Mouse (Mus musculus) midbrain, embryonic 14.5 days (tissue): ENCODE measurements around the gene Lfng. TPM values are rescaled to one million over a fixed set of nuclear protein-coding genes. Genes with fewer than 3 reads are reported as not detected.

Experiments
- ATAC-seq: fragments of 200-750 bp; cut with Nextera tagmentation; 2 replicates; pipeline ENCODE4 v1.8.0; 2017; ENCODE audit warnings: moderate number of reproducible peaks, moderate library complexity; ENCODE audit not compliant: low FRiP score, low TSS enrichment
- DNase-seq: peaks from one replicate; pipeline ENCODE4 v3.0.0-alpha.2; 2015
- H3K27ac ChIP-seq: fragments of 300-500 bp; sonication (generic); replicated peaks from 2 replicates; pipeline ENCODE4 v1.5.1; 2014; ENCODE audit warnings: mild to moderate bottlenecking, low read depth, low read length, moderate library complexity
- H3K27me3 ChIP-seq: fragments of 300-500 bp; sonication (generic); 2 replicates; pipeline ENCODE4 v1.6.1; 2014; ENCODE audit warnings: low read length, control low read depth, mixed read lengths; ENCODE audit not compliant: control insufficient read depth, insufficient read depth
- H3K36me3 ChIP-seq: fragments of 300-500 bp; sonication (generic); 2 replicates; pipeline ENCODE4 v1.6.1; 2014; ENCODE audit warnings: low read length, control low read depth; ENCODE audit not compliant: control insufficient read depth, insufficient read depth
- H3K4me1 ChIP-seq: fragments of 300-500 bp; sonication (generic); 2 replicates; pipeline ENCODE4 v1.6.1; 2014; ENCODE audit warnings: mild to moderate bottlenecking, antibody characterized with exemption, low read length, control low read depth; ENCODE audit not compliant: control insufficient read depth, insufficient read depth
- H3K4me2 ChIP-seq: fragments of 300-500 bp; sonication (generic); 2 replicates; pipeline ENCODE4 v1.6.1; 2014; ENCODE audit warnings: mild to moderate bottlenecking, low read length, moderate library complexity
- H3K4me3 ChIP-seq: fragments of 300-500 bp; sonication (generic); replicated peaks from 2 replicates; pipeline ENCODE4 v1.5.1; 2014; ENCODE audit warnings: low read depth, low read length
- H3K9ac ChIP-seq: fragments of 300-500 bp; sonication (generic); replicated peaks from 2 replicates; pipeline ENCODE4 v1.6.1; 2014; ENCODE audit warnings: mild to moderate bottlenecking, low read length, moderate library complexity
- H3K9me3 ChIP-seq: fragments of 300-500 bp; sonication (generic); 2 replicates; pipeline ENCODE4 v1.6.1; 2016; ENCODE audit warnings: low read length, control low read depth, mixed read lengths; ENCODE audit not compliant: control insufficient read depth
- whole genome bisulfite sequencing: fragments of 180-500 bp; shearing (Covaris S2); extraction: QIAGEN DNeasy Blood & Tissue Kit; methylation state at CpG from one replicate; pipeline ENCODE4 v1.1.7; 2014; 5-methylcytosine and 5-hydroxymethylcytosine counted together
- polyA plus RNA-seq: library from polyadenylated mRNA; unstranded; fragments of >200 nt; fragmentation: Nextera tagmentation; extraction: Ambion mirVana; gene quantifications from 2 replicates; pipeline ENCODE4 v1.2.1, GENCODE M21; 2014

Gene Lfng
- polyA plus RNA-seq, 1 experiment from 2014 or later = 25.2 TPM

- DNase-seq (peak; percentile 78), ATAC-seq (no peak)
- no peak overlapping the region for H3K9ac ChIP-seq
- 0 out of 2 replicates have a peak, but pooled peaks cover 20% of the 10 kb centered on the region for H3K36me3 ChIP-seq
- H3K4me2 ChIP-seq = no peak overlapping the region
- peaks cover 7% of the 10 kb centered on the region for H3K4me1 ChIP-seq
- H3K27me3 ChIP-seq = no peaks in the 10 kb centered on the region
- H3K27ac ChIP-seq = no peak overlapping the region
- no peak overlapping the region for H3K4me3 ChIP-seq
- H3K9me3 ChIP-seq = peaks cover under 1% of the 10 kb centered on the region; the same call in 1 of the 2 replicates
- WGBS = 64% methylated on average over 7 of the region's 7 CpGs
These were observed 56.6 kb downstream of the Lfng start for GRCm38 (mm10) chr5:140663621-140664180.

Other genes starting within 250 kb of the Lfng start
- 13.4 and 19.4 TPM in 2 replicates for gene Snx8, start 218.1 kb upstream of the Lfng start, polyA plus RNA-seq
- gene Eif3b, start 188.0 kb upstream of the Lfng start, polyA plus RNA-seq = 77.8 and 90.6 TPM in 2 replicates
- not detected in 2 replicates for gene Gm4869, start 161.7 kb upstream of the Lfng start, polyA plus RNA-seq
- gene Chst12, start 101.8 kb upstream of the Lfng start, polyA plus RNA-seq = 14.8 and 16.2 TPM in 2 replicates
- gene Grifin, start 42.2 kb upstream of the Lfng start, polyA plus RNA-seq = not detected in 2 replicates
- 72.1 and 86.7 TPM in 2 replicates for gene Ttyh3, start 41.7 kb downstream of the Lfng start, polyA plus RNA-seq
- 22.9 and 25.0 TPM in 2 replicates for gene Iqce, start 95.1 kb downstream of the Lfng start, polyA plus RNA-seq
- gene Brat1, start 97.7 kb downstream of the Lfng start, polyA plus RNA-seq = 18.3 and 19.0 TPM in 2 replicates
- 1.9 and 3.1 TPM in 2 replicates for gene Amz1, start 116.8 kb downstream of the Lfng start, polyA plus RNA-seq
- gene Gna12, start 223.1 kb downstream of the Lfng start, polyA plus RNA-seq = 21.6 and 22.5 TPM in 2 replicates